Mouse (Mus musculus) megakaryocyte, adult 5-6 weeks (primary cell): ENCODE results near the gene Syne2. TPM values are rescaled to one million over a fixed set of nuclear protein-coding genes. Genes with fewer than 3 reads are reported as not detected.

Experiments
- ATAC-seq: 2 replicates; pipeline ENCODE4 v1.8.0; 2016; ENCODE audit warnings: mild to moderate bottlenecking, inconsistent platforms; ENCODE audit not compliant: poor library complexity, severe bottlenecking
- total RNA-seq, 2 experiments: library from RNA; stranded (forward) in 1 of 2; stranded (reverse) in 1 of 2; fragments of 153-499, 151-499 nt in 1 of 2; fragments of 221-1000, 200-1000 nt in 1 of 2; gene quantifications; 2 replicates each; pipeline versions ENCODE4 v1.2.3 to v1.2.4; 2015 to 2017

Gene Syne2
- total RNA-seq (2015) (17.4 and 17.8 TPM in 2 replicates), total RNA-seq (2017) (31.6 and 34.6 TPM in 2 replicates)

DNA sequence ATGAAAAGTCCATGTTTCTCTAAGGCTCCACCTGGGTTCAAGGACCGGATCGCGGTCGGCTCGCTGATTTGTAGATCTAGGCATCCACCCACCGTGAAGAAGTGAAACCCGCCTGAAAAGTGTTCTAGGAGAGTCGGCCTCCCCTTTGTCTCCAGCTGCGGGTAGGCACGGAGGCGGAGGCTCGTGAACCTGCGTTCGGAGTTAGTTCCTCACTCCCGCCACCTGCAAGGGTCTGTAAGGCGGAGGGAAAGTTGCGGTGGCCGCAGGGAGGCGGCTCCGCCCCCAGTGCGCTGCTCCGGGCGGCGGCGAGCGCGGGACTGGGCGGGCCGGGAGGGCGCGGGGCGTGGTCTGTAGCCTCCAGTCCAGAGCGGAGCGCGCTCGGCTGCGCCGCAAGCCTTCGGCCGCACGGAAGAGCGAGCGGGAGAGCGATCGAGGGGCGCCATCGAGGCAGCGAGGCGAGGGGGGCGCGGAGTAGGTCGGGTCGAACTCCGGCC is at the start of gene Syne2:
Gene Syne2, plus strand, starts transcription at position 176 of the 494 bp plus-strand sequence.
- peak; percentile 86 for ATAC-seq

GRCm38 (mm10) chr12:75771410-75771809 is 46.5 kb upstream of the Syne2 start:
- no peak for ATAC-seq

GRCm38 (mm10) chr12:75772424-75773034 is 45.4 kb upstream of the Syne2 start:
- ATAC-seq, result peak; percentile 96

DNA sequence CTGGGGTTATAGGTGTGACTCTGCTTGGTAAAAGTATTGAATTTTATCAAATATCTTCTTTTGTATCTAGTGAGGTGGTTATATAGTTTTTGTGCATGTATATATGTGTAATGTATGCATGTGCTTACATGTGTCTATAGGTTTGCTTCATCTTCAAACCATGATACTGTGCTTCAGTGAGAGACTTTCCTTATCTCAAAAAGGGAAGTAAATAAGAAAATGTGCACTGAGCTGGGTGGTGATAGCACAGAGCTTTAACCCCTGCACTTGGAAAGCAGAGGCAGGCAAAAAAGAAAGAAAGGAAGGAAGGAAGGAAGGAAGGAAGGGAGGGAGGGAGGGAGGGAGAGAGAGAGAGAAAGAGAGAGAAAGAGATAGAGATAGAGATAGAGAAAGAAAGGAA is 36.5 kb upstream of the Syne2 start:
- peak; percentile 56 for ATAC-seq

DNA sequence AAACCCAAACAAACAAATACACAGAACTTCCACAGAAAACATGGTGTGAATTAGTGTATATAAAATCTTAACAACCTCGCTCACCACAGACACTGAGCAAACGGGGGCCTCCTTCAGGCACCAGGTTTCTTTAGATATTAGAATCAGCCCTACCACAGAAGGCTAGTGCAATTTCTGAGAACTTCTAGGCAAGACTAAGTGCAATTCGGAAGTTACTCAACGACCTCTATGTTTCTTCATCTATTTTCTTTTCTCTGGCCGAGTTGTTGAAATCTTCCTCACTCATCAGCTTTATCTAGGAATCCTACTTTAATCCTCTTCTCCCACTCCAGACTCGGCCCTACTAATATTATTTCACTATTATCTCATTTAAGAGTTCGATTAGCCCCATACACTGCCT is 35.9 kb upstream of the Syne2 start:
- ATAC-seq, result peak; percentile 75

DNA sequence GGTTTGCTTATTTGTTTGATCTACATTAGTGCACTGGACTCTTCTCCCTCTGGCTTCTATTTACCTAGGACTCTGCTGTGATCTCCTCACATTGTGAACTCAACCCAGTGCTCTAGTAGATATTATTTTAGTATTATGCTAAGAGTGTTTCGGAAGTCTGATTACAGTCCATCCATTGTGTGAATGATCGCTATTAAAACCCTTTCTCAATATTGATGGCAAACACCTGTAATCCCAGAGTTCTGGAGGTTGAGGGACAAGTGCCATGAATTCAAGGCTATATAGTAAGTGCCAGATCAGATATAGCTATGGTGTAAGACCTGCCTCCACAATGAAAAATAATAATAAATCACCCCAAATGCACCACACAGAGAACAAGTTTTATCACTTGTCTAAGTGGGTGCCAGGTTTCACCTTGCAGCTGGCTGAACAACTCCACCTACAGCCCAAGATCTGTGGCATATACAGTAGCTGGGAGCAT is 33.6 kb upstream of the Syne2 start:
- ATAC-seq, result no peak

- peak; percentile 75 for ATAC-seq
Observed at GRCm38 (mm10) chr12:75786681-75787080, 31.3 kb upstream of the Syne2 start.

GRCm38 (mm10) chr12:75789451-75789850 is 28.5 kb upstream of the Syne2 start:
- ATAC-seq, result no peak

DNA sequence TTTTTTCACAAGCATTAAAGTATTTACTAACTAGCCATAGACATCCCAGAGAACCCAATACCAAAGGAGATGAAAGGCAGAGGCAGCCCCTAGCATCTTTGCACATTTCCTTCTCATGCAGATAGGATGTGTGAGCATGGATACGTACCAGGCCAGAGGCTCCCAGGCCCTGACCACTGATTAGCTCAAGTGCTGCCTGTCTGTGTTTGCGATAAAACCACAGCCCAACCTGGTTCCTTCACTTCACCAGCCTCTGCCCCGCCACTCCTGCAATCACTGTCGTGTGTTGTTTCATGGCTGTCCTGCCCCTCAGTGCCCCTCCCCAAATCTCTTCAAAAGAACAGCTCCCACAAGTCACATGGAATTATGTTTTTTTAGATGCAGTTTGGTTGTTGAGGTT is 23.4 kb upstream of the Syne2 start:
- no peak for ATAC-seq

GRCm38 (mm10) chr12:75796510-75796909 is 21.4 kb upstream of the Syne2 start:
- peak; percentile 66; the same call in 1 of the 2 replicates for ATAC-seq

DNA sequence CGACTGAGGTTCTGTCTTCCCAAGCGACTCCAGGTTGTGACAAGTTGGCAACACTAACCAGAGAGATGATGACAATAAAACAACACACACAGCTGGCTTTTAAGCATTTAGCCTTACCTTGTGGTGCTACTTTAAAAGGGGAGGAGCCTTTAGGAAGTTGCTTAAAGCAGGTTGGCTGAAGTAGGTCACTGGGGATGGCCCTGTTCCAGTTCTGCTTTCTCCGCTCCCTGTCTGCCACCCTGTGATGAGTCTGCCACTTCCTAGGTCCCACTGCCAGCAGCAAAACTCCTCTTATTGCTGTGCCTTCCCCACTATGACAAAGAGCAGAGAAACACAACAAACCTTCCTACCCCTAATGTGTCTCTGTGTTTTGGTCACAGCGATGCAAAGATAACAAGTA is 11.7 kb upstream of the Syne2 start:
- ATAC-seq, result peak; percentile 69

DNA sequence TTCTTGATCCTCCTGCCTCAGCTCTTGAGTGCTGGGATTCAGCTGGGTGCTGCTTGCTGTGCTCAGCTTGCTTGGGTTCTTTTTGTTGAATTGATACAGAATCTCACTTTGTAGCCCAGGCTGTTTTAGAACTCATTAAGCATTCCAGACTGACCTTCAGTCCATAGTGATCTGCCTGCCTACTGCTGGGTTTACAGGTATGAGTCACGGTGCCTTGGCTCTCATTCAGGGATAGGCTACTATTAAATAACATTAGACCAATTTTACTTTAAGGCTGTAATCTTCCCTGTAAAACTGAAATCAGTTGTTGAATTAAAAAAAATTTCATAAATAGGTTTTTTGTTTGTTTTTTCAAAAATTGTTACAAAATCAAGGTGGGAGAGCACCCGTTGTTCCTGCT is 4.2 kb upstream of the Syne2 start:
- no peak for ATAC-seq

- no peak for ATAC-seq
Observed at GRCm38 (mm10) chr12:75814551-75814950, 3.4 kb upstream of the Syne2 start.

GRCm38 (mm10) chr12:75816981-75817856 is 715 bp upstream of the Syne2 start:
- ATAC-seq, result no peak

DNA sequence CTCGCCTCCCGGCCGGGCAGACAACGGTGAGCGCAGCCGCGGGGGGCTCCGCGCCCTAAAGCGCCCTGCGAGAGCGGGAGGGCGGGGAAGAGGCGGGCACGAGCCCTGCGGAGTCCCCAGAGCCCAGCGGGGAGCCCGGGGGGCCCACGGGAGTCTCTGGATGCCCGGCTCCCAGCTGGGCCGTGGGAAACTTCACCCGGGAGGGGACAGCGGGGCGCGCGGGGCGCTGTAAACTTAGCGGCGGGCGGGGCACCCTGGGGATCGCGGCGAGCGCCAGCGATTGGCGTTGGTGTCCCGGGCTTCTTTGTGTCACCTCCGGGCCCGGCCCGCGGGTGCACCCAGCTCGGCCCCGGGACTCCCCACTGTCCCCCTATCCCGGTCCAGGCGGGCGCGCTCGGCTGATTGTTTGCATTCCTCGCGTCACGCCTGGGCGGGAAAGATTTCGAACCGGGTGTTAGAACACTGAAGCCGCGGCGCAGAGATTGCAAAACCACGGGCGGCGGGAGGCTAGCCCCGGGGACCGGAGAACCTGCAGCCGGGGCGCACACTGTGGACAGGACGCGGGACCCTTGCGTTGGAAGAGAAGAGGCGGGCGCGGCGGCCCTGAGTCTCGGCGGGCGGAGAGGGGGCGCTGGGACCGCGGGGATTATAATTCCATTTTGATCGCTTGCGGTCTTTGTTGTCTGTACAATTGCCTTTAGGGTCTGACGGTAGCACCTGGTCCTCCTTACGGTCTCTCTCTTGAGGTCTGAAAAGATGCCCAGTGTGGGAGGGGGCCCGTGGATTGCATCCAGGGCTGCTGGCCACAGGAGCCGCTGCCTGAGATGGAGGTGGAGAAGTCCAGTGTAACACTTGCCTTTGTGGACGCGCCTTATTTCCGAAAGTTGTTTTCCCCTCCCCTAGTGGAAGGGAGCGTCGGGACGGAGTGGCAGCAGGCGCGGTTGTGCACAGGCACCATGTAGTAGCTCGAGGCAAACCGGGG is 810 bp downstream of the Syne2 start:
- peak; percentile 39 for ATAC-seq

DNA sequence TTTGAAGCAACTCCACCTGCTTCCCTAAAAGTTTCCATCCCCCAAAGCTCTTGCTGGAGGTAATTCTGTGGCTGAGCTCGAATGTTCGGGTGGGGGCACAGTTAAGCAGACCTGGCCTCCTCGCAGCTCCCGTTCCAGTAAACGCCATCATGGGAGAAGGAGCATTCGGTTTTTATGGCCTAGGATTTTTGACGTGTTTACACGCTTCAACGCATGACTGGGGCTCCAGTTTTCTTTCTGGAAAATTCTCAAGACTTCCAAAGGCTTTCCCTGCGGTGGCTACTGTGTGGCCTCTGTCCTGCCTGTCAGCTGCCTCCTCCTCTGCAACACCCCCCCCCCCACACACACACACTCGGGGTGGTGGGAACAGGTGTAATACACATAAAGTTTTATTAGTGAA is 1.5 kb downstream of the Syne2 start:
- no peak for ATAC-seq

DNA sequence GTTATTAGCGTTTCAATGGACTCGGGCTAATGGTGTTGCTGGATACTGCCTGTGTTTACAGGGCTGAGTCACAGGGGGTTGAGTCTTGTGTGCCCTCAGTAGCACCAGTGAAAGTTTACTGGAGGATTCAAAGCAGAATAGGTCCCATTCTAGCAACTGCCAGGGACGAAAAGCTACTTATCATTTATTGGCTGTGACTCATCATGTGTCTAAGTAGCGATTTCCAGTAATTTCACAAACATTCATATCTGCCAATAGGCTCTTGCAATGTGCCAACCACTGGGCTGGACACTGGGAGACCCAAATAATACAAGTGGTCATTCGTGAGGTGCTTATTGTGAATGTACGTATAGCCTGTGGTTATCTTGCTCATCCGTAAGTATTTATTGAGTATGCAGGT is 2.3 kb downstream of the Syne2 start:
- no peak for ATAC-seq

- ATAC-seq, result no peak
Observed at GRCm38 (mm10) chr12:75822122-75822521, 4.2 kb downstream of the Syne2 start.

DNA sequence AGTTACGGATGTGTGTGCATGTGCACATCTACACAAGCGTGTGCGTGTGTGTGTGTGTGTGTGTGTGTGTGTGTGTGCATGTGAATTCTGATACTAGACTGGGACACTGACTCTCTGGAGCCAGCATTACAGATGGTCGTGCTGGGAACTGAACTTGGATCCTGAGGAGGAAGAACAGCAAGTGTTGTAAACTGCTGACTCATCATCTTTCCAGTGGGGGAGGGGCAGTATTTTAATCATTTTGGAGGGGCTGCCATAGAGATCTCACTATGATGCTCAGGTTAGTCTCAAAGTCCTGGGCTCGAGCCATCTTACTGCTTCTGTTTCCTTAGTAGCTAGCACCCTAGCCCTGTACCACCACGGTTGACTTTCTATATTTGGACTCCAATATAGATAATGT is 5.5 kb downstream of the Syne2 start:
- ATAC-seq, result no peak

DNA sequence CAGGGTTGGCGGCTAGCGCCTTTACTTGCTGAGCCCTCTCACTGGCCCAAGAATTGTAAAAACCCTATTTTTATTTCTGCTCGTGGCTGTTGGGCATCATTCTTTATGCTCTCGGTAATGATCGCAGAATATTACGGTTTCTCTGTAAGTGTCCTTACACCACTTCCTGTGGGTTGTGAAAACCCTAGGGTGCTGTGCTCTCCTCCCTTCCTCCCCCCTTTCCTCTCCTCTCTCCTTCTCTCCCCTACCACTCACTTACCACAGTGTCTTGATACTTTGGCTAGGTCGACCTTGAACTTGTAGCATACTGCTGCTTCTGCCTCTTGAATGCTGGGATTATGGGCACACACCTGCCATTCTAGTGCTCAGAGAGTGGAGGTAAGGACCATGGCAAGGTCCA is 7.5 kb downstream of the Syne2 start:
- peak; percentile 81 for ATAC-seq
